Mouse (Mus musculus): ENCODE data around the gene Stpg1.

DNA sequence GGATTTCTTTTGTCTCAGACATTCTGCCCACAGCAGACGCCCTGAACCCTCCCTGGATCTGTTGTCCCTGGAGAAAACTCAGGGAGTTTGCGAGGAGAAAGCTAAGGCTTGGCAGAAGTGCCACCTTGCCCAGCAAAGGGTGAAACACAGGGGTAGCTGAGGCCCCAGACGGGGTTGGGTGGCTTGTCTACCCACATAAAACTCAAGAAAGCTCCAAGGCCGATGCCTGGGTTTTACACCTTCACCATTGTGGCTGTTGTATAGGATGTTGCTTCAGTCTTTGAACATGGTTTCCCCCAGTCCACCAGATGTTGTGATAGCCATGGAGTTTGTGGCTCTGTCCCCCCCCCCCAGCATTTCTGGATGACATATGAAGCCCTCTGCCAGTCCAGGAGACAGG, 90.2 kb downstream of the Stpg1 start:
- no peak for TF ChIP-seq POLR2A (IDR thresholded peaks at IDR 0.05; ENCODE audit: insufficient read depth, low read length)
- no peak for TF ChIP-seq EP300 (IDR thresholded peaks at IDR 0.05; ENCODE audit: insufficient read depth, low read depth, low read length)
- TF ChIP-seq CTCF (IDR thresholded peaks at IDR 0.05; ENCODE audit: low read depth, low read length) = no peak

All from ES-Bruce4 (cell line).